Mouse (Mus musculus): ENCODE measurements around the gene Gpr89. TPM values are rescaled to one million over a fixed set of nuclear protein-coding genes. Genes with fewer than 3 reads are reported as not detected.

Gene Gpr89
- total and polyA plus RNA-seq, 2 experiments from 2014 or later, result 24.1 to 34.8 TPM

DNA sequence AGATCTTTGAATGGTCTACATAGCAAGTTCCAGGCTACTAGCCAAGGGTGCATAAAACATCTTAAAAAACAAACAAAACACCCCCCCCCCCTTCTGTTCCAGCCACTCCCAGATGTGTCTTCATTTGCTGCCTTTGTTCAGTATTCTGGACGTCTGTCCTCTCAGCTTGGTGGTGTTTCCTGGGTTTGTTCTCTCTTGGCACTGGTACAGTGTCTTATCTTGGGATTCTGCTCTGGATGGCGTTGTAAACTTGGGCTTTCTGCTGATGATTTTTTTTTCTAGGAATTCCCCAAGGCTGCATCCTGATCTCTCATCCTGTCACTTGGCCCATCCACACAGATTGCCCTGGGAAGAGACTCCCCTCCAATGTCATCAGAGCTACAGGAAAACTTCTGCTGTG is 68.7 kb downstream of the Gpr89 start:
- no peaks in the 10 kb centered on the region for H3K4me1 ChIP-seq (ENCODE audit: insufficient read depth)
- WGBS, result 63% methylated on average over 2 of the region's 2 CpGs

DNA sequence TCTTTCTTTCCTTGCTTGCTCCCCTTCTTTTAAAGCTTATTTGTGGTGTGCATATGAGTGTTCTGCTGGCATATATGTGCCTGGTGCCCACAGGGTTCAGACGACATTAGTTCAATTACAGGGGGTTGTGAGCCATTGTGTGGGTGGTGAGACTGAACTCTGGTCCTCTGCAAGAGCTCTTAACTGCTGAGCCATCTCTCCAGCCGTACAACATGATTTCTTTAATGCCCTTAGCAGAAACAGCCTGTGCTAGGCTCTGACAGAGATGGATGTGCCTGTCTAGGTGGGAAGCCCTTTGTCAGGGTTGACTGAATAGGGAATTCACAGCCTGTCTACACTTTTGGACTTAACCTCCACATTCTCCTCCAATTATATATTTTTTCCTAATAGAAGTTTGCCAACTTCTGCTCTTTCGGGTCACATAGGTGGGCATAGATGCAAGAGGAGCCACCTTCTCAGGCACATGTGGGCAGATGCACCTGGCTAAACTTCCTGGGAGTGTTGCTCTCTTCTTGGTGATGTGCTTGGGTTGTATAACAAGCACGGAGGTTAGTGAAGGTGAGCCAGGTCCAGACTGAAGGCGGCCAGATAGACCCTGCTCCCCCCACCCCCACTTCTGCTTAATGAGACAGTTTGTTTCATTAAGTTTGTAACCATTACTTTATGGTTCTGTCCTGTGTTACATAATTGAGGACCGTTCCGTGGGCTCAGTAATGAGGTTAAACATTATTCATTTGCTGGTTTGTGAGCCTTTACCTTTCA is 70.4 kb downstream of the Gpr89 start:
- DNase-seq (no peak), ATAC-seq (no peak)
- Histone ChIP-seq H3K4me2 (ENCODE audit: low read depth) (no peak overlapping the region), H3K36me3 (ENCODE audit: insufficient read depth) (no peaks in the 10 kb centered on the region), H3K9me3 (ENCODE audit: low read length) (no peaks in the 10 kb centered on the region), H3K4me1 (ENCODE audit: insufficient read depth) (no peaks in the 10 kb centered on the region), H3K9ac (no peak overlapping the region), H3K4me3 (ENCODE audit: low read depth, low read length) (no peak overlapping the region), H3K27ac (ENCODE audit: low read depth, low read length) (no peak overlapping the region), H3K27me3 (ENCODE audit: insufficient read depth, low read length) (no peaks in the 10 kb centered on the region)
- 76% methylated on average over 7 of the region's 7 CpGs for WGBS
- TF ChIP-seq CTCF (IDR thresholded peaks at IDR 0.05; ENCODE audit: low read depth), result no peak

More for the DNA sequence above, 68.7 kb downstream of the Gpr89 start:
- no peak for ATAC-seq
- no peak overlapping the region for H3K4me3 ChIP-seq (ENCODE audit: low read depth, low read length)
- TF ChIP-seq CTCF (IDR thresholded peaks at IDR 0.05; ENCODE audit: low read depth), result no peak
- no peak overlapping the region for H3K27ac ChIP-seq (ENCODE audit: low read depth, low read length)
- DNase-seq, result no peak
- H3K36me3 ChIP-seq (ENCODE audit: insufficient read depth), result no peaks in the 10 kb centered on the region
- no peaks in the 10 kb centered on the region for H3K27me3 ChIP-seq (ENCODE audit: insufficient read depth, low read length)
- no peak overlapping the region for H3K9ac ChIP-seq
- H3K4me2 ChIP-seq (ENCODE audit: low read depth), result no peak overlapping the region
- H3K9me3 ChIP-seq (ENCODE audit: low read length), result no peaks in the 10 kb centered on the region

DNA sequence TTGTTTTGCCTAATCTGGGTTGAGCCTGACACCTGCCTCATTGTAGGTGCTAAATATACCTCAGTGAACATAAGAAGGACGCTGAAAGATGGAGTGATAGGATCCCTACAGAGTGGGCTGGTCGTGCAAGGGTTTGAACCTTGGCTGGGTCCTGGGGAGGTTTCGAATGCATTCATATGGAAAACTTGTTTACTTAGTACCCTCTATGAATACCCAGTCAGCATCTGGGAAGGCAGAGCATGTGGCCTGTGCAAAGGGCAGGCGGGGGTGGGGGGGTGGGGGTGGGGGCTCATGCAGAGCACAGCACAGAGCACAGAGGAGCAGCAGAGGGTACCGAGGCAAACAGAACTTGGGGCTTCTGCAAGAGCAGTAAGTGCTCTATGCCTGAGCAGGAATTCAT is 72.2 kb downstream of the Gpr89 start:
- ATAC-seq (no peak), DNase-seq (no peak)
- Histone ChIP-seq H3K4me3 (ENCODE audit: low read depth, low read length) (no peak overlapping the region), H3K9me3 (ENCODE audit: low read length) (no peaks in the 10 kb centered on the region), H3K9ac (no peak overlapping the region), H3K36me3 (ENCODE audit: insufficient read depth) (no peaks in the 10 kb centered on the region), H3K27me3 (ENCODE audit: insufficient read depth, low read length) (no peaks in the 10 kb centered on the region), H3K4me2 (ENCODE audit: low read depth) (no peak overlapping the region), H3K27ac (ENCODE audit: low read depth, low read length) (no peak overlapping the region), H3K4me1 (ENCODE audit: insufficient read depth) (no peaks in the 10 kb centered on the region)
- no peak for TF ChIP-seq CTCF (IDR thresholded peaks at IDR 0.05; ENCODE audit: low read depth)
- WGBS, result 36% methylated on average over 5 of the region's 5 CpGs

DNA sequence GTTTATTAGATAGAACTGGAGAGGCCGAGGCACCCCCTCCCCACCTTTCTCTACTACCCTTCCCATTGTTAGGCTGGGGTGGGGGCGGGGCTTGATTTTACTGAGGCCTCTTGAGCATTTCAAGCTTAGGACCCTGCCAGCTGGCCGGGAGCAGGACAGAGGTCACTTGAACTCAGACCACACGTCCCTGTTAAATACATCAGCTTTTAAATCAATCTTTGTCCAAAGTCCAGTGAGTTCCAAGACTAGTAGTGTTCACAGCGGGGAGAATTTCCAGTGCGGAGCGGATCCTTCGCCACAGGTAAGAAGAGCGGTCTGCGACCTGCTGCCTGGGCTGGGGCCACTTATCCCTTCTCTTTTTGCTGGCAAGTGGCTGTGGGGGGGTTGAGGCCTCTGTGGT is 75.3 kb downstream of the Gpr89 start:
- H3K9ac ChIP-seq, result no peak overlapping the region
- 85% methylated on average over 10 of the region's 10 CpGs for WGBS
- TF ChIP-seq CTCF (IDR thresholded peaks at IDR 0.05; ENCODE audit: low read depth), result no peak
- no peaks in the 10 kb centered on the region for H3K27me3 ChIP-seq (ENCODE audit: insufficient read depth, low read length)
- H3K36me3 ChIP-seq (ENCODE audit: insufficient read depth), result no peaks in the 10 kb centered on the region
- DNase-seq (no peak), ATAC-seq (no peak)
- H3K4me3 ChIP-seq (ENCODE audit: low read depth, low read length), result no peak overlapping the region
- H3K9me3 ChIP-seq (ENCODE audit: low read length), result no peaks in the 10 kb centered on the region
- no peak overlapping the region for H3K27ac ChIP-seq (ENCODE audit: low read depth, low read length)
- H3K4me2 ChIP-seq (ENCODE audit: low read depth), result no peak overlapping the region
- no peaks in the 10 kb centered on the region for H3K4me1 ChIP-seq (ENCODE audit: insufficient read depth)

DNA sequence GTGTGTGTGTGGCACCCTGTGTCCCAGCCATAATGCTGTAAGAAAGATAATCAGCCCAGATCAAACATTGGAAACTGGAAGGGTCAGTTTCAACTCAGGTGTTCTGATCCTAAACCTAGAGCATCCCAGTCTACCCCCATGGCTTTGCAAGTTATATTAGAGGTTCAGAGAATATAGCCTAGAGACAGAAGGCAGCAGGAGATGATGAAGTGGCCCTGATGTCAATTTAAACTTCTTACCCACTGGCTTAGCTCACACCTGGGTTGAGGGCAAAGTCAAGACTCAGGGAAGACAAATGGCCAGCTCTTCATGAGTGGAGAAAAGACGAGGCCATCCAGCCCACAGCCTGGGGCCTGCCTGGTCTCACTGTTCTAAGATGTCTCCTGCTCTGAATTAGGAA is 76.2 kb downstream of the Gpr89 start, which contains the start of the genes Pdzk1 and Cd160:
TSS of gene Pdzk1 (plus strand) at position 301 of the 400 bp plus-strand sequence.
TSS of gene Cd160 (minus strand) at position 368 of the 400 bp plus-strand sequence.
- H3K9ac ChIP-seq, result no peak within 1 kb of the TSS
- no peak within 1 kb of the TSS for H3K4me3 ChIP-seq (ENCODE audit: low read depth, low read length)
- H3K4me2 ChIP-seq (ENCODE audit: low read depth), result no peak within 1 kb of the TSS
- TF ChIP-seq CTCF (IDR thresholded peaks at IDR 0.05; ENCODE audit: low read depth), result no peak
- ATAC-seq (no peak), DNase-seq (no peak)
- H3K27ac ChIP-seq (ENCODE audit: low read depth, low read length), result no peak within 1 kb of the TSS
- H3K36me3 ChIP-seq (ENCODE audit: insufficient read depth), result no peaks in the 10 kb centered on the region
- 78% methylated on average over 1 of the region's 1 CpGs for WGBS
- no peaks in the 10 kb centered on the region for H3K27me3 ChIP-seq (ENCODE audit: insufficient read depth, low read length)
- no peaks in the 10 kb centered on the region for H3K4me1 ChIP-seq (ENCODE audit: insufficient read depth)
- no peaks in the 10 kb centered on the region for H3K9me3 ChIP-seq (ENCODE audit: low read length)

DNA sequence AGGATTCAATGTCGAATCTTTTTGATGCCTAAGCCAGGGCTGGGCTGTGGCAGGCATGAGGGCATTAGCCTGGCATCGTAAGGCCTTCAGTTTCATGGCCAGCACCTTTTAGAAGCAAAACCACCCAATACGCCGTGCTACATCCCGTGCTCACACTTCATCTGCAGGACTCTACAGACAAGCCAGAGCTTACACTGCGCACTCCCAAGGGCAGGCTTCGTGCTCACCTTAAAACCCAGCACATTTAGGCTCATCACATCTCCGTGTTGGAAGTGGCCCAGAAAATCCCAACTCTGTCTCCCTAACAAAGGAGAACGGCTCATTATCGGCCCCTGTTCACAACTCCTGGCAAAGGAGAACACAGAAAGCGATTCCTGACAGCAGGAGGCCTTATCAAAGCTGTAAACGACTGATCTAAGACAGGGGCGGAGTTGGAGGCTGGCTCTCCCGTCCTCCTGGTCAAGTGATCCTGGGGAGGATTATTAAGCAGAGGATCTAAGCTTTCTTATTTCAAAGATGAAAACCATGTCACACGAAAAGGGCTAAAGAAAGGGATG is 76.8 kb downstream of the Gpr89 start:
- Histone ChIP-seq H3K9ac (no peak overlapping the region), H3K36me3 (ENCODE audit: insufficient read depth) (no peaks in the 10 kb centered on the region), H3K4me2 (ENCODE audit: low read depth) (no peak overlapping the region), H3K9me3 (ENCODE audit: low read length) (no peaks in the 10 kb centered on the region), H3K4me3 (ENCODE audit: low read depth, low read length) (no peak overlapping the region), H3K27me3 (ENCODE audit: insufficient read depth, low read length) (no peaks in the 10 kb centered on the region), H3K4me1 (ENCODE audit: insufficient read depth) (no peaks in the 10 kb centered on the region), H3K27ac (ENCODE audit: low read depth, low read length) (no peak overlapping the region)
- DNase-seq (peak; percentile 18), ATAC-seq (peak; percentile 36)
- TF ChIP-seq CTCF (IDR thresholded peaks at IDR 0.05; ENCODE audit: low read depth), result no peak
- 28% methylated on average over 15 of the region's 15 CpGs for WGBS

DNA sequence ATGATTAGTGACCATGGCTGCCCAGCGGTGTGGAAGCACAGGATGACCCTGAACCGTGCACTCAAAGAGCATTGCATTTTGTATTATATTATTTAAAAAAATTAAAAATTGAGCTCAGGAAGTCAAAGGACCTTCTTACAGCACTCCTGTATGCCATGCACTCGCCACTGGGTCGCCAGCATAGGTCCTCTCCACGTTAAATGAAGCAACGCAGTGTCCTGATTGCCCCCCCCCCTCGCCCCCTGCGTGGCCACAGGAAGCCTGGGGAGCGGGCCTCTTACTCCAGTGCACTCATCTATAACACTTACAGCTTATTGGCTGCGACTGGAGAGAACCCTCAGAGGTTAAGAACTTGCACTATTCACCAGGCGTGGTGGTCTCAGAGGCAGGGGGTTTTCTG is 79.9 kb downstream of the Gpr89 start:
- no peaks in the 10 kb centered on the region for H3K36me3 ChIP-seq (ENCODE audit: insufficient read depth)
- ATAC-seq (no peak), DNase-seq (no peak)
- no peak overlapping the region for H3K27ac ChIP-seq (ENCODE audit: low read depth, low read length)
- TF ChIP-seq CTCF (IDR thresholded peaks at IDR 0.05; ENCODE audit: low read depth), result no peak
- no peak overlapping the region for H3K9ac ChIP-seq
- no peaks in the 10 kb centered on the region for H3K4me1 ChIP-seq (ENCODE audit: insufficient read depth)
- 38% methylated on average over 11 of the region's 11 CpGs for WGBS
- H3K4me2 ChIP-seq (ENCODE audit: low read depth), result no peak overlapping the region
- no peaks in the 10 kb centered on the region for H3K9me3 ChIP-seq (ENCODE audit: low read length)
- no peak overlapping the region for H3K4me3 ChIP-seq (ENCODE audit: low read depth, low read length)
- no peaks in the 10 kb centered on the region for H3K27me3 ChIP-seq (ENCODE audit: insufficient read depth, low read length)

Data from forebrain, postnatal 0 days (tissue).